Mouse (Mus musculus) lung, embryonic 14.5 days (tissue): Measurements from ENCODE around the gene Btbd9. TPM values are rescaled to one million over a fixed set of nuclear protein-coding genes. Genes with fewer than 3 reads are reported as not detected.

Experiments
- ATAC-seq: fragments of 200-750 bp; cut with Nextera tagmentation; 2 replicates; pipeline ENCODE4 v1.8.0; 2017; ENCODE audit warnings: mild to moderate bottlenecking, moderate TSS enrichment, moderate library complexity; ENCODE audit not compliant: insufficient read depth
- DNase-seq: peaks from one replicate; pipeline ENCODE4 v3.0.0-alpha.2; 2015
- H3K27ac ChIP-seq: fragments of 300-500 bp; sonication (generic); 2 replicates; pipeline ENCODE4 v1.5.1; 2014; ENCODE audit warnings: low read depth, mild to moderate bottlenecking, moderate library complexity
- H3K27me3 ChIP-seq: fragments of 300-500 bp; sonication (generic); 2 replicates; pipeline ENCODE4 v1.6.1; 2014; ENCODE audit warnings: low read length, control low read depth; ENCODE audit not compliant: insufficient read depth
- H3K36me3 ChIP-seq: fragments of 300-500 bp; sonication (generic); 2 replicates; pipeline ENCODE4 v1.6.1; 2014; ENCODE audit warnings: control low read depth; ENCODE audit not compliant: insufficient read depth
- H3K4me1 ChIP-seq: fragments of 300-500 bp; sonication (generic); 2 replicates; pipeline ENCODE4 v1.6.1; 2014; ENCODE audit warnings: antibody characterized with exemption, control low read depth; ENCODE audit not compliant: insufficient read depth
- H3K4me2 ChIP-seq: fragments of 300-500 bp; sonication (generic); 2 replicates; pipeline ENCODE4 v1.6.1; 2014; ENCODE audit warnings: mild to moderate bottlenecking
- H3K4me3 ChIP-seq: fragments of 300-500 bp; sonication (generic); 2 replicates; pipeline ENCODE4 v1.5.1; 2014; ENCODE audit warnings: low read depth, low read length
- H3K9ac ChIP-seq: fragments of 300-500 bp; sonication (generic); 2 replicates; pipeline ENCODE4 v1.6.1; 2014
- H3K9me3 ChIP-seq: fragments of 300-500 bp; sonication (generic); 2 replicates; pipeline ENCODE4 v1.6.1; 2016; ENCODE audit warnings: low read depth, low read length, control low read depth
- CTCF ChIP-seq: IDR thresholded peaks from 2 replicates; pipeline ENCODE4 v1.5.1; 2016; ENCODE audit warnings: antibody characterized with exemption, low read depth
- WGBS: fragments of 180-500 bp; shearing (Covaris S2); extraction: QIAGEN DNeasy Blood & Tissue Kit; methylation state at CpG from one replicate; pipeline ENCODE4 v1.1.7; 2014; 5-methylcytosine and 5-hydroxymethylcytosine counted together
- polyA plus RNA-seq: library from polyadenylated mRNA; unstranded; fragments of >200 nt; fragmentation: Nextera tagmentation; extraction: Ambion mirVana; gene quantifications from 2 replicates; pipeline ENCODE4 v1.2.1, GENCODE M21; 2014

Btbd9 gene
- polyA plus RNA-seq, 1 experiment from 2014 or later: 51.8 TPM

GRCm38 (mm10) chr17:30213371-30213770, 362.9 kb downstream of the Btbd9 start:
- H3K4me1 ChIP-seq: no peaks in the 10 kb centered on the region
- no peak for TF ChIP-seq CTCF
- DNase-seq (no peak), ATAC-seq (no peak)
- H3K36me3 ChIP-seq: peaks cover 39% of the 10 kb centered on the region
- no peak overlapping the region for H3K9ac ChIP-seq
- H3K9me3 ChIP-seq: no peaks in the 10 kb centered on the region
- H3K4me2 ChIP-seq: no peak overlapping the region
- H3K27ac ChIP-seq: no peak overlapping the region
- 69% methylated on average over 5 of the region's 5 CpGs for WGBS
- no peak overlapping the region for H3K4me3 ChIP-seq
- H3K27me3 ChIP-seq: no peaks in the 10 kb centered on the region

GRCm38 (mm10) chr17:30212647-30213046, 363.6 kb downstream of the Btbd9 start:
- Histone ChIP-seq H3K27me3 (no peaks in the 10 kb centered on the region), H3K4me2 (no peak overlapping the region), H3K4me3 (no peak overlapping the region), H3K4me1 (no peaks in the 10 kb centered on the region), H3K27ac (0 out of 2 replicates have a peak overlapping the region, but pooled peaks have one; percentile 18), H3K36me3 (peaks cover 46% of the 10 kb centered on the region), H3K9me3 (no peaks in the 10 kb centered on the region), H3K9ac (no peak overlapping the region)
- peak; percentile 48; the same call in 1 of the 2 replicates for ATAC-seq
- peak; percentile 61 for DNase-seq
- 64% methylated on average over 12 of the region's 12 CpGs for WGBS
- TF ChIP-seq CTCF: no peak

- 85% methylated on average over 6 of the region's 6 CpGs for WGBS
- Histone ChIP-seq H3K4me2 (no peak overlapping the region), H3K27ac (no peak overlapping the region), H3K4me1 (no peaks in the 10 kb centered on the region), H3K36me3 (peaks cover 54% of the 10 kb centered on the region), H3K9me3 (no peaks in the 10 kb centered on the region), H3K4me3 (no peak overlapping the region), H3K27me3 (no peaks in the 10 kb centered on the region), H3K9ac (no peak overlapping the region)
- ATAC-seq: no peak
- DNase-seq: no peak
- TF ChIP-seq CTCF: no peak
Observed at GRCm38 (mm10) chr17:30210936-30211335, 365.4 kb downstream of the Btbd9 start.

- no peak for TF ChIP-seq CTCF
- Histone ChIP-seq H3K9me3 (no peaks in the 10 kb centered on the region), H3K27ac (no peak overlapping the region), H3K36me3 (peaks cover 54% of the 10 kb centered on the region), H3K27me3 (no peaks in the 10 kb centered on the region), H3K9ac (no peak overlapping the region), H3K4me1 (no peaks in the 10 kb centered on the region), H3K4me2 (no peak overlapping the region), H3K4me3 (no peak overlapping the region)
- DNase-seq: no peak
- 93% methylated on average over 8 of the region's 8 CpGs for WGBS
- no peak for ATAC-seq
Observed at GRCm38 (mm10) chr17:30210262-30210661, 366.0 kb downstream of the Btbd9 start.

- WGBS: 88% methylated on average over 17 of the region's 17 CpGs
- no peak overlapping the region for H3K27ac ChIP-seq
- H3K36me3 ChIP-seq: peaks cover 38% of the 10 kb centered on the region
- ATAC-seq (no peak), DNase-seq (no peak)
- H3K4me1 ChIP-seq: 0 out of 2 replicates have a peak, but pooled peaks cover 3% of the 10 kb centered on the region
- H3K9me3 ChIP-seq: no peaks in the 10 kb centered on the region
- H3K9ac ChIP-seq: no peak overlapping the region
- TF ChIP-seq CTCF: no peak
- no peak overlapping the region for H3K4me2 ChIP-seq
- H3K27me3 ChIP-seq: no peaks in the 10 kb centered on the region
- H3K4me3 ChIP-seq: no peak overlapping the region
Observed at GRCm38 (mm10) chr17:30205062-30205825, 371.0 kb downstream of the Btbd9 start.

- no peak for DNase-seq
- no peaks in the 10 kb centered on the region for H3K27me3 ChIP-seq
- ATAC-seq: no peak
- WGBS: 66% methylated on average over 4 of the region's 4 CpGs
- no peak for TF ChIP-seq CTCF
- peaks cover 32% of the 10 kb centered on the region for H3K4me1 ChIP-seq
- H3K9me3 ChIP-seq: no peaks in the 10 kb centered on the region
- no peak overlapping the region for H3K4me3 ChIP-seq
- H3K27ac ChIP-seq: no peak overlapping the region
- H3K9ac ChIP-seq: no peak overlapping the region
- 0 out of 2 replicates have a peak, but pooled peaks cover 11% of the 10 kb centered on the region for H3K36me3 ChIP-seq
- H3K4me2 ChIP-seq: no peak overlapping the region
Observed at GRCm38 (mm10) chr17:30200283-30200682, 376.0 kb downstream of the Btbd9 start.

- 51% methylated on average over 13 of the region's 13 CpGs for WGBS
- H3K4me1 ChIP-seq: peaks cover 32% of the 10 kb centered on the region
- no peaks in the 10 kb centered on the region for H3K27me3 ChIP-seq
- DNase-seq (peak; percentile 37), ATAC-seq (no peak)
- no peaks in the 10 kb centered on the region for H3K9me3 ChIP-seq
- peak; percentile 18 for TF ChIP-seq CTCF
- H3K4me2 ChIP-seq: no peak overlapping the region
- no peak overlapping the region for H3K9ac ChIP-seq
- H3K27ac ChIP-seq: peak overlapping the region; percentile 30; the same call in 1 of the 2 replicates
- H3K36me3 ChIP-seq: 0 out of 2 replicates have a peak, but pooled peaks cover 11% of the 10 kb centered on the region
- no peak overlapping the region for H3K4me3 ChIP-seq
Observed at GRCm38 (mm10) chr17:30199374-30200247, 376.7 kb downstream of the Btbd9 start.
